Mouse (Mus musculus): ENCODE measurements around the gene Fam234b. TPM values are rescaled to one million over a fixed set of nuclear protein-coding genes. Genes with fewer than 3 reads are reported as not detected.

Gene Fam234b
- 28.7 and 29.4 TPM in 2 replicates for total RNA-seq (2021)
- long read RNA-seq, experiment 1, full-length matches to known transcripts = 12 of 24 reads
- long read RNA-seq, experiment 1, partial matches to known transcripts = 2 of 24 reads
- long read RNA-seq, experiment 1, other reads (novel, unspliced or antisense) = 10 of 24 reads
- long read RNA-seq, experiment 2, full-length matches to known transcripts = 13 of 19 reads
- long read RNA-seq, experiment 2, partial matches to known transcripts = 1 of 19 reads
- long read RNA-seq, experiment 2, other reads (novel, unspliced or antisense) = 5 of 19 reads

DNA sequence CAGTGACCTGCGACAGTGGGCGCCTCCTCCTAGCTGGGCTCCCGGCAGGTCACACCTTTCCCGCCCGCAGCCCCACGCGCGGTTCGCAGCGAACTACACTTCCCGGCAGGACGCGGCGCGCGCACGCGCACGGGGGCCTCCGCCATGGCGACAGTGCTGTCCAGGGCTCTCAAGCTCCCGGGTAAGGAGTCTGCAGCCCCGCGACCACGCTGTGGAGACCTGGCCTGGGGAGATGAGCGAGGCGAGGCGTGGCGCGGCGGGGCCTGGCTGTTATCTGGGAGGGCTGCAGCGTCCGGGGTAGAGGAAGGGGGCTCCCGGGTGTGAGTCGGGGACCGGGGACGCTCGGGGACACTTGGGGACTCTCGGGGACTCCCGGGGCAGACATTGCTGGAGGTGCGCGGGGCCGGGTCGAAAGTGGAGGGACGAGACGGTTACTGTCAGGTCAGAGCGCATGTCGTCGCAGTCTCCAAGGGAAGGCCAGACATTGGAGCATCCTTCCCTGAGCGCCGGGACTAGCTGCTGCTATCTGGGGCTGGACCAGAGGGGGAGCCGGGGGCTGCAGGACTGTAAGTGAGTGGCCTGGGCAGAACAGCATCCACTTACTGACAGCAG is at the start of gene Fam234b, which contains the start of gene Hebp1:
Gene Fam234b (plus strand): TSS at position 57 of the 612 bp plus-strand sequence.
Gene Hebp1 (minus strand): TSS at position 102 of the 612 bp plus-strand sequence.
- DNase-seq = peak; percentile 92

DNA sequence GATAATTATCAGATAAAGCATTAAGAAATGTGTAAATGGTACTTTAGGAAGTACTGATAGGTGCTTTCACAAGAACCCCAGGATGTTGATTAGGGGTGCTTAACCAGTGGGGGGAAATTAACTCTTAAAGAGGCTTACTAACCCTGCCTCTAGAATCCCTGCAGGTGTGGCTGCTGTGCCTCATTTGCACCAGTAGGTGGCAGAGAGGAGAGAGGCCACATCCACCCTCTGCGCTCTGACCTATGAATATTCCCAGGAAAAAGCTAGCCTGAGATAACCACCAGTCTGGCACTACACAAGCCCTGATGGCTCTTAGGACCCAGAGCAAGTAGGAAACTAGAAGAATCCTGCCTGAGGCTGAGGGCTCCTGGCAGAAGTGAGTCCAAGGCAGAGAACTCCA is 49.3 kb upstream of the Fam234b start:
- DNase-seq = peak; percentile 43

DNA sequence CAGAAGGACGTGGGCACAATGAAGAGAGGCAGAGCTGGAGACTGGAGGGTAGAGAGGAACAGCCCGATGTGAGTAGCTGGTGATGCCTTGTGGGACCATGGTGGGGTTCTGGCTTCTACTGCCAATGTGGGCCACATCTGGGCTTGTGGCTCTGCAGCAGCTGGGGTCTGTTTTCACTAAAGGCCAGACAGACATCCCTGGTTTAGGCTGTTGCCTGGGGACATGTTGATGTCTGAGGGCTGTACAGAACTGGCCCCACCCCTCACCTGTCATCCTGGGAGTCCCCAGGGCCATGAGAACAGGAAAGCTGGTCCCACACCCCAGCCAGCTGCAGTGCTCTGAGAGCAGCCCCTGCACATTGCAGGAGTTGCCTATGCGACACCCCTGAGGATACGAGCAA is 48.6 kb upstream of the Fam234b start:
- no peak for DNase-seq

DNA sequence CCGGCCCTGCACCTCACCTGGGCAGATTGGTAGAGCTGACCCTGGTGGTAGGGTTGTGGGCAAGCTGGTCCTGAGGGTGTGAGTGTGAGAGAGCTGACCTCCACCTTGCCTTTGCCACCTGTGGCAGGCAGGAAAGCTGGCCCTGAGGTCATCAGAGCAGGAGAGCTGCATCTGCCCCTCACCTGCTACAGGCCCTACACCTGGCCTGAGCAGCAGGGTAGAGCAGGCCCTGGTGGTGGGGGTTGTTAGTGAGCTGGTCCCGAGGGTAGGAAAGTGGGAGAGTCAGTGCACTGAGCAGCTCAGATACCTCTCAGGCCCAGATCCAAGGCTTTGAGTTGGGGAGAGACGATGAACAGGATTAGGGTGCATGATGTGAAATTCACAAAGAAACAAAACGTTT is 48.1 kb upstream of the Fam234b start:
- no peak for DNase-seq

DNA sequence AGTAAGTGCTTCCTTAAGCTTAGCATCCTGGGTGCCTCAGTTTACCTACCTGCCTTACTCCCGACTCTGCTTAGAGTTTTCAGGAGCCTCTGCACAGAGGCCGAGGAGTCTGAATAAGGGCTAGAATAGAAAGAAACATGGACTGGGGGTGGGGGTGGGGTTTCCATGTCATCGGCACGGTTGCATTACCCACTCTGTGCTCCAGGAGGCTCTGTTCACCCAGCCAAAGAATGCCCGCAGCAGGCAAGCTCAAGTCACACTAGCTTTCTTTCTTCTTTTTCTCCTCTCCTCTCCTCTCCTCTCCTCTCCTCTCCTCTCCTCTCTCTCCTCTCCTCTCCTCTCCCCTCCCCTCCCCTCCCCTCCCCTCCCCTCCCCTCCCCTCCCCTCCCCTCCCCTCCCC is 47.5 kb upstream of the Fam234b start:
- DNase-seq = peak; percentile 60

DNA sequence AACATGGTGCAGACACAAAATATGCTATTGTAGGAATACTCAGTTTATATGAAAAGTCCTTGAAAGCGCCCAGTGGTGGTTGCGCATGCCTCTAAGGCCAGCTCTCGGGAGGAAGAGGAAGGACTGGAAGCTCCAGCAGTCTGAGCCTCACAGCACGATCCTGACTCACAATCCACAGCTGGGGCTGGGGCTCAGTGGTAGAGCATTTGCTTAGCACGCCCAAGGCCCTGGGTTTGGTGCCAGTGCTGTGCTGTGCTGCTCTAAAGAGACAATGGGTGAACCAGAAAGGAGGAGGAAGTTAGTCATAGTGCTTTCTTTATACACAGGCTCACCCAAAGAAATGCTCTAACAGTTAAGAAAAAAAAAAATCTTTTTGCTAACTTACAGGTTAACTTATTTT is 44.1 kb upstream of the Fam234b start:
- DNase-seq = no peak

DNA sequence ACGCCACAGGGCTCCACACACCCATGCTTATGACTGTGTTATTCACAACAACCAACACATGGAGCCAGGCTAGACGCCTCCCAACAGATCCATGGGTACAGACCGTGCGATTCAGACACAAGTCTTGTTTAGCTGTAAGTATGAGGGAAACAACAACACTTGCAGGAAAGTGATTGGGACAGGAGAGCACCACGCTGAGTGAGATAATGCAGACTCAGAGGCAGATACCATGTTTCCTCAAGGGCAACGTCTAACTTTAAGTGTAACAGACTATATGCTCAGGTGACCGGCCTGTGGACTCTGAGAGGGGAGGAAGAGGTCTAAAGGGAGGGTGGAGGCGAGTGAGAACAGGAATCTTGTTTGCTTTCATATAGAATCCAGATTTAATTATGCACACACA is 41.2 kb upstream of the Fam234b start:
- no peak for DNase-seq

DNA sequence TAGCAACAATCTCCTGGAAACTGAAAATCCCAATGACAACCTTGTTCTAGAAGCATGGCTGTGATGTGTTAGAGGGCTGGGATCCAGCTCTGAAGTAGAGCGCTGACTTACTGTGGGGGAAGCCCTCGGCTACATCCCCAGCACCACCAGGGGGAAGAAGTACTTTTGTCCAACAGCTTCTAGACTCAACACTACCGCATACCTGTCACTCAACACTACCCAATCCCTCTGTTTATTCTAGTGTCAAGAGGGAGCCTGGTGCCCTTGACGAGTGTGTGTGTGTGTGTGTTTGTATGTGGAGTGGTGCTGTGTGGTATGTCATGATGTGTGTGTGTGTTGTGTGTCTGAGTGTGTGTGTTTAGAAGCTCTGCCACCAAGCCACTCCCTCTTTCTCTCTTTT is 40.3 kb upstream of the Fam234b start:
- DNase-seq = no peak

DNA sequence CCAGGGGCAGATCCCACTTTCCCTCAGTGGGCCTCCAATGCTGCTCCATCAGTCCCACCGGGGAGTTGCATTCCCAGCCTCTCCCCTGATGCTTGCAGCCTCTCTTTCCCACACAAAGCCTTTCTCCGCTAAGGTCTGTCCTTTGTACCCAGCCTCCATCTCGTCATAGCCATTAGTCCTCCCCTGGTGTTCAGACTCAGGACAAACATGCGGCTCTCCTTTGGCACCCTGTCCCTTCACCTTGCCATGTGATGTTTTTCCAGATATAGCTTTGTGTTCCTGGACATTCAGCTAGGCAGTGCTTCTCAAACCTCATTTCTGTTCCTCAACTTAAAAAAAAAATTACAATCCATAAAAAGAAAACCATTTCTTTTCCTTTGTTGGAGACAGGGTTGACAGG is 39.3 kb upstream of the Fam234b start:
- DNase-seq = no peak

DNA sequence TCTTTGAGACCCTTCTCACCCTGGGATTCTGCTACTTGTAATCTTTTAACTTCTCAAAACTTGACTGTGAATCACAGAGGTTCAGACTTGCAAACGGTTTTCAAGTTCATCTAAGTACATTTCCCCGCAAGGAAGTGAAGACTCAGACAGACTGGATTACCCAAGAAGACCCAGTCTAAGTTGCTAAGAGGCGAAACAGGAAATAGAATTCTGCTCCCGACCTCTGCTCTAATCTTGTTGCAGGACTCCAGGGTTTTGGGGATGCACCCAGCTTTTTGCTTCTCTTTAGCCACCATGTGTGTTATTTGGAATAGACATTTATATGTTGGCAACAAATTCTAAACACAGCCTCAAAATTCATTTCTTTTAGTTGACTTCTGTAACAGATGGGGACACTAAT is 36.4 kb upstream of the Fam234b start:
- no peak for DNase-seq

DNA sequence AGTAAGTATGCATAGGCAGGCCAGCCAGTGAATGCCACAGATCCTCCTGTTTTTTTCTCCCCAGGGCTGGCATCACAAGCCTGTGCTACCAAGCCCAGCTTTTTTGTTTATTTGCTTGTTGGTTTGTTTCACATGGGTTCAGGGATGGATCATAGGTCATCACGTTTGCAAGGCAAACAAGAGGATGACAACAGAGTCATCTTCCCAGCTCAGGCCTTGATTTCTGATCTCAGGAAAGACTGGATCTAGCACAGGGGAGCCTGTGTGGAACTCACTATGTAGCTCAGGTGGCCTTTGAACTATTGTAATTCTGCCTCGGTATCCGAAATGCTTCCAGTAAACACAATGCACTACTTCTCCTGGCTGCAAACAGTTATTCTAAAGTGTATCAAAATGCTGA is 35.5 kb upstream of the Fam234b start:
- DNase-seq = no peak

DNA sequence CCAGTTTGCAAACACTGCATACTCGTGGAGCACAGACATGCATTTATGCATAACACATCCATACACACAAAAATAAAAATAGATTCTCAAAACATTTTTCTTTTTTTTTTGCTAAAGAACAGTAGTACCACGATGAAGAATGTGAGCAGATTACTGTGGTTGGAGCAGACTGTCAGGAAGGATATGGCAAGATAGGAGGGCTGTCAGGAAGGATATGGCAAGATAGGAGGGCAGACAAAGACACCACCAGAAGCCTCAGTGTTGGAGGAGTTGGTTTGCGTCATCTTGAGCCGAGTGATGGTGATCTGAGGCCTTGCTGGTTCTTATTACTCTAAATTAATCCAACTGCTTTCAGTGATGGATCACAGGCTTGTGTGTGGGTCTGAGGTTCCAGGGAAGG is 34.9 kb upstream of the Fam234b start:
- DNase-seq = no peak

DNA sequence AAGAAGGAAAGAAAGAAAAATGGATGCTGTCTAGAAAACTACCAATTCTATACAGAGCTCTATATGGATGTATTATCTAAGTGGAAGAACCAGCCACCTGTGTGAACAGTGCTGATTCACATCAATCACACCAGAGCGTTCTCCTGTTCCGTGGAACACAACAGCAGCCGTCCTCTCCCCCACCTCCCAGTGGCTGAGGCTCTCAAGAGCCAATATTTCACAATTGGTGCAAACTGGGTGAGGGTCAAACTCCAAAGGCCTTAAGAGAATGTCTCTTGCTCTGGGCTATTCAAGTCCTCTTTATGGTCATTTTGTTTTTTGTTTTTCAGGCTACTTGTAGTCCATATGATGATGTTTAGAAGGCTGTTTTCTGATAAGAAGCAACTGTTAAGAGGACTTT is 32.6 kb upstream of the Fam234b start:
- DNase-seq = no peak

DNA sequence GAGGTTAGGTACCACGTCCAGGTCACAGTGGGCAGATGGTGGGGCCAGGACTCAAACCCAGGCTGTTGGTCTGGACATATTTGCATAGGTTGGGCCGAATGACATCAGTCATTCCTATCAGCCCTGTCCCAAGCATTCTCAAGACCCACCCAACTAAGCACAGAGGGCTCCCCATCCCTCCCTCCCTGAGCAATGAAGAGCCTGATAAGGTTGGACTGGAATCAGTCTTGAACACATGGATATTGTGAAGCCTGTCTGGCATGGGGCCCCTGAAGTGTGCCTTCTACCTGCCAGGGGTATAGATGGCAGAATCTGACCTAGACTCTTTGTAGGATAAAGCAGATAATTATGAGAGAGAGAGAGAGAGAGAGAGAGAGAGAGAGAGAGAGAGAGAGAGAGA is 32.1 kb upstream of the Fam234b start:
- no peak for DNase-seq

DNA sequence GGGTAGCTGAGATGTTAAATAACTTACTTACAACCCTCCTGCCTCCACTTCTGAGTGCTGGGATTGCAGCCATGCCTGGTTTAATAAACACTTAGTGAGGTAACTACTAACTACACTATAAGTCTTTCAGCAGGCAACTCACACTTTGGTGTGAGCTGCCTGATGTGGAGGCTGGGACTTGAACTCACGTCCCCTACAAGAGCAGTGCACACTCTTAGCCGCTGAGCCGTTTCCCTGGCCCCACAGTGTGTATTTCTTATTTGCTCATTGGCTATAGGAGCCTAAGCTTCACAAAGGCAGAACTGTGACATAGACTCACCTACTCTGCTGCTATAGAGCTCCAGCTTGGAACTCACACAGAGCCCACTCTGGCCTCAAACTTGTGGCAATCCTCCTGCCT is 31.5 kb upstream of the Fam234b start:
- DNase-seq = no peak

DNA sequence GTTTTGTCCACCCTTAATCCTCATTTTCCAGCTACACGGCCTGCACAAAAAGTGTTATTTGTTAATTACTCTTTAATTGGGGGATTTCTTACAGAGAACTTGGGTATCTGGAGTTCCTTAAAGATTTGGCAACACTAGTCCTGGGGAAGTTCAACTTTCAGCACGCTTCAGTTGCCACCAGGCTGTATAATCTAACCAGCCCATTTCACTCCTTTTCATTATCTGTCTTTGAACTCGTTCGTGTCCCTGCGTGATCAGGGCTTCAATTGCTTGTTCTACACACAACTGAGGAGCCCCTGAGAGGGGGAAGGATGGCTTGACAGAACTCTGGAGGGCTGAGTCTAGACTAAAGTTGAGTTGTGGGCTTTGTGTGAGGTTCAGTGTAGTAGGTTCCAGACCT is 31.1 kb upstream of the Fam234b start:
- DNase-seq = no peak

DNA sequence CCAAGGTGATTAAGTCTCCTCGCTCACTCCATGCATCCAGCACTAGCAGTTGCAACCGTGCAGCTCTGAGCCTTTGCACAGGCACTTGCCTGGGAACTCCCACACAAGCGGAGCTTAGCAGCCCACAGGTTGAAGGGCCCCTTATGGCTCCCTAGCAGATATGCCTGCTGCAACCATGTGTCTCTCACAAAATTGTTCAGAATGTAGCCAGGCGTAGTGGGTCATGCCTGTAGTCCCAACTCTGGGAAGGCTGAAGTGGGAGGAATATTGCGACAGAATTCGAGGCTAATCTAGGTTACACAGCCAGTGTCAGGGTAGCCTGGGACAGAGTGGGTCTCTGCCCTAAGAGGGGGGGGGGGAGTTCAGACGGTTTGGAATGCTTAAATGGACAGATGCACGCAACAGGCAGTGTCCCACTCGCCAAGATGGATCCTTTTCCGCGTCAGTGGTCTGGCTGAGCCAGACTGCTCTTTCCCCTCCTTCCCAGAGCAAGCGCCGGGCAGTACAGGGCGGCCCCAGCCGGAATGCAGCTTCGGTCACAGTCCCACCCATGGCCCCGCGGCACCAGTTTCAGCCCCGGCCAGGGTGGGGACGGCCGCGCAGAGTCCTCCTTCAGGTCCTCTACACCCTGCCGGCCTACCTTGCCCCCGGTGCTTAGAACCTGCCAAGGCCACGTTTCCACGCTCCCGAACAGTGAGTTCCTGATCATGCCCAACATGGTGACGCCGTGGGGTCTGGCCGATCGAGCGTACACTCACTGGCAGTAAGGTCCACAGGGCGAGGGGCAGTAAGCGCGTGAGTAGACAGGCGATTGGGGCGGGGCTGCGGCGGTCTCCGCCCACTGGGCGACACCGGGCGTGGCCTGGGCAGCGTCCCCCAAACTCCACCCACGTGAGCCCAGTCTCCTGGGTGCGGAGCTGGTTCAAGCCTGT is 30.1 kb upstream of the Fam234b start:
- peak; percentile 94 for DNase-seq

DNA sequence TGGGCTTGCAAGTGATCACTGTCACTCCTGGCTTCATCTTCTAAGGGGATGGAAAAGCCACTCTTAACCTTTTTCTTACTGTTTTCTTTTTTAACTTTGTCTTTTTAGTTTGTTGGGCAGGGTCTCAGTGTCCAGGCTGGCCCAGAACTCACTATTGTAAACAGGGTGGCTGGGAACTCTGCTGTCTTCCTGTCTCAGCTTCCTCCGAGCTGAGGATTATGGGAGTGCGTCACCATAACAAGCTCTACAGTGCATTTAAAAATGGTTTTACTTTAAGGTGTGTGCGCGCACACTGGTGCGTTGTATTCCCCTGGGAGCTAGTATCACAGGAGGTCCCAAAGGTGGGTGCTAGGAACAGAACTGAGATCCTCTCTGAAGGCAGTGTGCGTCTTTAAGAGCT is 29.3 kb upstream of the Fam234b start:
- peak; percentile 23 for DNase-seq

DNA sequence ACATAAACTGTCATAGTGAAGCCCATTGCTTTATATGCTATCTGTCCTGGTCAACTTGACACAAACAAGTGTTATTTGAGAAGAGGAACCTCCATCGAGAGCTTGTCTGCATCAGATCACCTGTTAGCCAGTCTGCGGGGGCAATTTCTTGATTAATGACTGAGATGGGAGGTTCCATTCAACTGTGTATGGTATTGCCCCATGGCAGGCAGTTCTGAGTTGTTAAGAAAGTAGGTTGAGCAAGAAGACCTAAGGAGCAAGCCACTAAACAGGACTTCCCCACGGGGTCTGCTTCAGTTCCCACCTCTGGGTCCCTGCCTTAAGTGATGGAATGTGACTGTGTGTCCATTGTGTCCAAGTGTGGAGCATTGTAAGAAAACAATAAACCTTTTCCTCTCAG is 28.5 kb upstream of the Fam234b start:
- DNase-seq = no peak

DNA sequence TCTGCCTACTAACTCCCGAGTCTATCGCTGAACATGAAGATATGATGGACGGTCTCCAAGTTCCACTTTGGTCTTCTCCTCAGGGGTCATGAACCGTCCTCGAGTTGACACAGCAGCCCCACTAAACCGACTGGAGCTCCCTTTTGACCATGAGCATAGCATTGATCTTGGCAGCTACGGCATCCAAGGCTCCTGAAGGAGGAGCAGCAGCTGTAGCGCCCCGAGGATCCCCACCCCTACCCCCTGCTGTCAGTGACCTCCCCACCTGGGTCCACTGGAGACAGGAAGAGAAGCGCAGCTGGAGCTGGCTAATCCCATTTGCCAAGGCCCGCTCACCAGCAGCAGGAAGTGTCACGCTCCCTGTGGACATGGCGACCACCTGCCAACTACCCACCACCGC is 26.0 kb upstream of the Fam234b start:
- no peak for DNase-seq

DNA sequence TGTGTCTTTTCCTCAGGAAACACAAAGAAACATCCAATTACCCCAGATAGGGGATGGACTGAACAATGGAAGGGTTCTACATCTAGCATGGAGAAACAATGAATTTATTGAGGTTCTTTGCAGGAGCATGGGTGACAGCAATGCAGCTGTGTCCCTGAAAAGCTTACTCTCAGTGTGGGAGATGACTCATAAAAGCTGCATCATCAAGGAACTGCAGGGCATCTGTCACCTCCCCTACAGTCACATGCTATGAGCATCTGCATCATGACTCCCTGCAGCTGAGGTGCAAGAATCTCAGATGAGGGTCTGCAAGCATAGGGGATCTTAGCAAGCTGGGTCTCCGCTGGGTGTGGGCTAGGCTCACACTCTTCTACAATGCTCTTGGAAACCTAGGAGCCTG is 22.8 kb upstream of the Fam234b start:
- DNase-seq = peak; percentile 29

DNA sequence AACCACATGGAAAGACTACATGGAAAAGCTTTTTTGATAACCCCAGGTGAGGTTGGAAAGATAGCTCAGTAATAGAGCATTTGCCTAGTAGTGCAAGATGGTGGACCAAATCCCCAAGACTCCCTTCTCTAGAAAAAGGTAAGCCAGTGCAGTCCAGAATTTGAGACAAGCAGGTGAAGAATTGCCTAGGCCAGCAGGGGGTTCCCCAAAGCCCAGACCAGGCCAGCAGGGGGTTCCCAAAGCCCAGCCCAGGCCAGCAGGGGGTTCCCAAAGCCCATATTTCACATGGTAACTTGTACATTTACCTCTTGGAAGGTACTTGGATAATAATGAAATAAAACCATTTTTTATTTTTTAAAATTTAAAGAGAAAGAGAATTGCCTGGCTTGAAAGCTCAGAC is 20.5 kb upstream of the Fam234b start:
- no peak for DNase-seq

DNA sequence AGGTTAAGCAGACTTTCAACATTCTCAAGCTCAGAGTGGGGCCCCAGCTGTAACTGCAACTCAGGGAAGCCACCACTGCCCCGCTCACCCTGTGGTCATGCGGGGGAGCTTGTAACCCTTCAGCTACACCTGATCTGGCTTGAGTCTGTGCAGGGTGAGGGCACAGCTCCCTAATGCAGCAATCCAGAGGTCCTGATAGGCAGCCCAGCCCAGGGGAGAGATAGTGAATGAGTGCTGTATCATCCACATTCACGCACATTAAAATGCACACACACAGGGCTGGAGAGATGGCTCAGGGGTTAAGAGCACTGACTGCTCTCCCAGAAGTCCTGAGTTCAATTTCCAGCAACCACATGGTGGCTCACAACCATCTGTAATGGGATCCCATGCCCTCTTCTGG is 19.2 kb upstream of the Fam234b start:
- DNase-seq = no peak

Data from adrenal gland, postnatal 14 days (tissue).